Mouse (Mus musculus) liver, embryonic 14.5 days (tissue): ENCODE measurements around the gene Arhgef17. TPM values are rescaled to one million over a fixed set of nuclear protein-coding genes. Genes with fewer than 3 reads are reported as not detected.

Experiments
- ATAC-seq: fragments of 200-750 bp; cut with Nextera tagmentation; 2 replicates; pipeline ENCODE4 v1.8.0; 2017; ENCODE audit warnings: moderate number of reproducible peaks, mild to moderate bottlenecking, moderate library complexity; ENCODE audit not compliant: insufficient read depth
- DNase-seq, 3 experiments: peaks; one replicate each; pipeline ENCODE4 v3.0.0-alpha.2; 2012 to 2013; ENCODE audit warnings: low read depth in 3 of 3, low spot score in 3 of 3
- H3K27ac ChIP-seq: fragments of 300-500 bp; sonication (generic); 2 replicates; pipeline ENCODE4 v1.5.1; 2014; ENCODE audit warnings: moderate library complexity, mild to moderate bottlenecking, control low read depth, inconsistent platforms
- H3K27me3 ChIP-seq: fragments of 300-500 bp; sonication (generic); 2 replicates; pipeline ENCODE4 v1.6.1; 2014; ENCODE audit warnings: mild to moderate bottlenecking, low read length, moderate library complexity; ENCODE audit not compliant: control insufficient read depth, insufficient read depth
- H3K36me3 ChIP-seq: fragments of 300-500 bp; sonication (generic); replicated peaks from 2 replicates; pipeline ENCODE4 v1.6.1; 2014; ENCODE audit warnings: low read depth; ENCODE audit not compliant: control insufficient read depth, insufficient read depth
- H3K4me1 ChIP-seq, 2 experiments: fragments of 200-500 bp in 1 of 2; fragments of 300-500 bp in 1 of 2; sonication (generic) in 1 of 2; replicated peaks; 2 replicates each; pipeline ENCODE4 v1.6.1; 2012 to 2014; ENCODE audit warnings: antibody characterized with exemption in 1 of 2, inconsistent platforms in 1 of 2, low read length in 1 of 2; ENCODE audit not compliant: control insufficient read depth in 2 of 2, insufficient read depth in 2 of 2
- H3K4me2 ChIP-seq: fragments of 300-500 bp; sonication (generic); 2 replicates; pipeline ENCODE4 v1.6.1; 2014; ENCODE audit warnings: low read depth, mild to moderate bottlenecking, control low read depth, moderate library complexity
- H3K4me3 ChIP-seq, 2 experiments: fragments of 200-500 bp in 1 of 2; fragments of 300-500 bp in 1 of 2; sonication (generic) in 1 of 2; 2 replicates each; pipeline ENCODE4 v1.5.1; 2012 to 2014; ENCODE audit warnings: low read depth in 2 of 2, low read length in 2 of 2, mild to moderate bottlenecking in 2 of 2, control low read depth in 1 of 2, inconsistent platforms in 1 of 2, moderate library complexity in 1 of 2; ENCODE audit not compliant: insufficient read depth in 1 of 2
- H3K9ac ChIP-seq: fragments of 300-500 bp; sonication (generic); replicated peaks from 2 replicates; pipeline ENCODE4 v1.6.1; 2014; ENCODE audit warnings: mild to moderate bottlenecking, control low read depth, moderate library complexity
- H3K9me3 ChIP-seq: fragments of 300-500 bp; sonication (generic); 2 replicates; pipeline ENCODE4 v1.6.1; 2016; ENCODE audit warnings: low read length, mixed read lengths; ENCODE audit not compliant: control insufficient read depth
- CTCF ChIP-seq: IDR thresholded peaks from 2 replicates; pipeline ENCODE4 v1.5.1; 2016; ENCODE audit warnings: antibody characterized with exemption, low read depth, control low read depth
- EP300 ChIP-seq: IDR thresholded peaks from 2 replicates; pipeline ENCODE4 v1.6.1; 2016; ENCODE audit warnings: antibody characterized with exemption, low read depth
- WGBS: fragments of 180-500 bp; shearing (Covaris S2); extraction: QIAGEN DNeasy Blood & Tissue Kit; methylation state at CpG from one replicate; pipeline ENCODE4 v1.1.7; 2014; ENCODE audit not compliant: insufficient replicate concordance; 5-methylcytosine and 5-hydroxymethylcytosine counted together
- polyA plus RNA-seq, 2 experiments: library from polyadenylated mRNA; depleted of rRNA in 1 of 2; stranded (reverse) in 1 of 2; unstranded in 1 of 2; fragments of >200 nt; fragmentation: Nextera tagmentation in 1 of 2; extraction: Ambion mirVana in 1 of 2; gene quantifications; 2 replicates each; pipeline versions ENCODE4 v1.2.1 to v1.2.3; 2012 to 2014

The Arhgef17 gene
- polyA plus RNA-seq, 2 experiments = 0.70 to 1.7 TPM

DNA sequence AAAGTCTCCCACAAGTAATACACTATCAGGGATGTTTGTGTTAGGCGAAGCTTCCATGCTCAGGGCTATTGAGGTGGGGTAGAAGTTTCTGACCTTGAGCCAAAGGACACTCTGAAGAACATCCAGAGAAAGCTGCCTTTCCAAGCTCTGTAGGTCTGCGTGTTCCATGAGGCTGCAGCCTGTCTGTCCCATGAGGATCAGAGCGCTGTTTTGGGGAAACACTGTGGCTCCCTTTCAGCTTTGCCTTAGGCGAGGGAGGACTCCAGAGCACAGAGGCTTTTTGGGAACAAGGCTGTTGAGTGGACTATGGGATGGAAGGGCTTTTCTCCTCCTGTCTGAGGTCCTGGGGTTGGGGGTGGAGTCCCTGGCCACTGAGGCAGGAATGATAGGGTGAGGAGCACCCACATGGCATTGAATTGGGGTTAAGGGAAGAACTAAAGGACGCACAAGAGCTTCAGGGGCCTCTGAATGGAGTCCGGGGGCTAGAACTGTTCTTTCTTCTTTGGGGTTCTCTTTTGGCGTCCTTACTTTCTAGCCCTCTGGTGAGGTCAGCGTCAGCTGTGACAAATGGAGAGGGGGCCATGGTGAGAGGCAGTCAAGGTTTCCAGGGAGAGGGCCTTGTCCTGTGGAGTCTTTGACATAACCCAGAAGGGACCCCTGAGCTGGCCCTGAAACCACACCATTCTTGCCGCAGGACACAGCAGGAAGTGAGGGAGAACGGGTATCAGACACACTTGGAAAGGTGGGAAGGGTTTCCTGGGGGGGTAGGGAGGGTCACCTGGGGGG is 37.2 kb upstream of the Arhgef17 start:
- Histone ChIP-seq H3K36me3 (no peaks in the 10 kb centered on the region), H3K9ac (no peak overlapping the region), H3K4me1 (peaks cover 0 to 2% of the 10 kb centered on the region in 2 experiments; a peak in 1 of 4 replicates), H3K4me2 (no peak overlapping the region), H3K4me3 (no peak overlapping the region), H3K27me3 (peaks cover 7% of the 10 kb centered on the region), H3K27ac (no peak overlapping the region), H3K9me3 (no peaks in the 10 kb centered on the region)
- ATAC-seq = no peak
- WGBS = 58% methylated on average over 10 of the region's 10 CpGs
- TF ChIP-seq CTCF (no peak), EP300 (no peak)
- DNase-seq = no peak

- Histone ChIP-seq H3K4me3 (no peak overlapping the region), H3K27ac (no peak overlapping the region), H3K27me3 (peaks cover 1% of the 10 kb centered on the region), H3K4me1 (peaks cover 0 to 2% of the 10 kb centered on the region in 2 experiments; a peak in 1 of 4 replicates), H3K36me3 (no peaks in the 10 kb centered on the region), H3K9ac (no peak overlapping the region), H3K4me2 (no peak overlapping the region), H3K9me3 (no peaks in the 10 kb centered on the region)
- WGBS = 62% methylated on average over 6 of the region's 6 CpGs
- TF ChIP-seq CTCF (no peak), EP300 (no peak)
- DNase-seq (no peak), ATAC-seq (no peak)
Observed at GRCm38 (mm10) chr7:100968376-100968775, 36.5 kb upstream of the Arhgef17 start.

DNA sequence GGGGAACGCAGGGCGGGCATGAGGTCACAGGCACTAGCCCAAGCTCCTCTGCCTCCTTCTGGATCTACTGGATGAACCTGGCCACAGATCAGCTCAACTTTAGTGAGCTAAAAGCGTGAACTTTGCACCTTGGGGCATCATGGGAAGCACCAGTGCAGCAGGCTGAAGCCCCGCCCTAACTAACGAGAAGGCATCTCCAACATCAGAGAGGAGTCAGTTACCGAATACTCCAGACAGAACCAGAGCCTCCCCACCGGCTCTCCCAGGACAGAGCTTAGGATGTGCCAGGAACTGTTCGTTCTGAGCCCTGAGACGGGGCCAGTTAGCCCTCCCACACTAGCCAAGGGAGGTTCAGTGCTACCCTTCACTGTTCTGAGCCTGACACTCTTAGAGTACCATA is 35.9 kb upstream of the Arhgef17 start:
- 56% methylated on average over 9 of the region's 9 CpGs for WGBS
- Histone ChIP-seq H3K9me3 (no peaks in the 10 kb centered on the region), H3K27me3 (no peaks in the 10 kb centered on the region), H3K4me3 (no peak overlapping the region), H3K9ac (no peak overlapping the region), H3K36me3 (no peaks in the 10 kb centered on the region), H3K4me1 (peaks cover 0 to 2% of the 10 kb centered on the region in 2 experiments; a peak in 1 of 4 replicates), H3K27ac (no peak overlapping the region), H3K4me2 (no peak overlapping the region)
- ATAC-seq = no peak
- no peak for DNase-seq
- TF ChIP-seq CTCF (no peak), EP300 (no peak)

GRCm38 (mm10) chr7:100966014-100966413 is 34.1 kb upstream of the Arhgef17 start:
- no peak overlapping the region for H3K27ac ChIP-seq
- H3K4me2 ChIP-seq = no peak overlapping the region
- DNase-seq = no peak
- ATAC-seq = no peak
- no peak for TF ChIP-seq CTCF
- TF ChIP-seq EP300 = no peak
- peaks cover 0 to 2% of the 10 kb centered on the region in 2 experiments; a peak in 1 of 4 replicates for H3K4me1 ChIP-seq
- H3K9me3 ChIP-seq = no peaks in the 10 kb centered on the region
- H3K27me3 ChIP-seq = no peaks in the 10 kb centered on the region
- no peaks in the 10 kb centered on the region for H3K36me3 ChIP-seq
- H3K9ac ChIP-seq = no peak overlapping the region
- no peak overlapping the region for H3K4me3 ChIP-seq
- WGBS = 57% methylated on average over 7 of the region's 7 CpGs

- no peak for DNase-seq
- no peaks in the 10 kb centered on the region for H3K27me3 ChIP-seq
- no peak overlapping the region for H3K4me2 ChIP-seq
- no peak overlapping the region for H3K4me3 ChIP-seq
- no peaks in the 10 kb centered on the region for H3K36me3 ChIP-seq
- no peak overlapping the region for H3K27ac ChIP-seq
- ATAC-seq = 0 out of 2 replicates have a peak, but pooled peaks have one; percentile 26
- peaks cover 0 to 2% of the 10 kb centered on the region in 2 experiments; a peak in 1 of 4 replicates for H3K4me1 ChIP-seq
- TF ChIP-seq EP300 = no peak
- peak; percentile 89 for TF ChIP-seq CTCF
- 19% methylated on average over 4 of the region's 4 CpGs for WGBS
- H3K9me3 ChIP-seq = no peaks in the 10 kb centered on the region
- H3K9ac ChIP-seq = no peak overlapping the region
Observed at GRCm38 (mm10) chr7:100965079-100965478, 33.2 kb upstream of the Arhgef17 start.
